In the genomic region with DNA sequence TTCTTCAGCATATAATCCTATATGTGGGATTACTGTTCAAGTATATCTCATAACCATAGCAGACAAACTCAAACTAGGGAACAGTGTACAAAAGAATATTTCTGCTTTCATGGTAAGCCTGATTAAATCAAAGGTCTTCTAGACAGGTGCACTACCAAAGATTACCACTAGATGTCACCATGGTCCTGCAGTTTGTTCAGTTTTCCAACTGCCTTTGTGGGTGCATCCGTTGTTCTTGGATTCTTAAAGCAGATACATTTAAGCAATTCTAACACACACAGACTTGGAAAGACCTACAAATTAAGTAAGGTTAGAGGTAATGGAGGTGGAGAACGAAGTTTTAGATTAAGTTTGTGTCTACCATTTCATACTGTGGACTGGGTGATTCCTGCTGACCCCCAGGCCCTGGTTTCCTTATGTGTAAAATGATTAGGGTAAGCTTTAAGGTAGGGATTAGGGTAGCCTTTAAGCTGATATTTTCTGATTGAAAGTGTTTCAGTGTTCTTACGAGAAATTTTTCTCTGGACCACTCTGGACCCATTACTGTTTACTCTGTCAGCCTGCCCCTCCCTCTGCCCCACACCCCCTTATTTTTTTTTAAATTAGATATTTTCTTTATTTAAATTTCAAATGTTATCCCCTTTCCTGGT, we compare ENCODE assay signal across 8 mouse cellular contexts. TPM values are rescaled to one million over a fixed set of nuclear protein-coding genes. Genes with fewer than 3 reads are reported as not detected.
DNase-seq lines count a peak whose midpoint lies in the region; ATAC-seq lines count a peak whose summit lies in the region.

No protein-coding gene starts in this region.

- H3K27ac ChIP-seq in embryonic facial prominence, embryonic 14.5 days (replicated peaks; ENCODE audit: low read depth, low read length), result no peak overlapping the region
- H3K27ac ChIP-seq in hindbrain, embryonic 11.5 days (ENCODE audit: low read depth, low read length), result no peak overlapping the region

- H3K9me3 ChIP-seq in embryonic facial prominence, embryonic 14.5 days (ENCODE audit: control insufficient read depth, low read length), result no peaks in the 10 kb centered on the region
- H3K9me3 ChIP-seq in hindbrain, embryonic 11.5 days (ENCODE audit: control insufficient read depth, low read length), result no peaks in the 10 kb centered on the region

- peak; percentile 63; the same call in 1 of the 2 replicates for ATAC-seq in embryonic facial prominence, embryonic 14.5 days (ENCODE audit: low read depth)
- peak; percentile 38; the same call in 1 of the 2 replicates for ATAC-seq in hindbrain, embryonic 11.5 days (ENCODE audit: low FRiP score)
- ATAC-seq in monocyte, adult 5-6 weeks (replicated peaks; ENCODE audit: insufficient number of reproducible peaks, low FRiP score, low TSS enrichment, poor library complexity, severe bottlenecking), result peak; percentile 84; the same call in 1 of the 2 replicates

- H3K4me2 ChIP-seq in embryonic facial prominence, embryonic 14.5 days (ENCODE audit: low read depth, low read length), result no peak overlapping the region
- no peak overlapping the region for H3K4me2 ChIP-seq in hindbrain, embryonic 11.5 days (replicated peaks; ENCODE audit: low read depth, low read length)

- H3K4me3 ChIP-seq in embryonic facial prominence, embryonic 14.5 days (ENCODE audit: low read depth, low read length), result no peak overlapping the region
- no peak overlapping the region for H3K4me3 ChIP-seq in hindbrain, embryonic 11.5 days (ENCODE audit: low read depth, low read length)

- peak; percentile 71 for DNase-seq in ovary, postnatal 14 days (ENCODE audit: low spot score)
- DNase-seq in ovary, postnatal 36 days (ENCODE audit: low spot score), result no peak
- peak; percentile 79 for DNase-seq in adrenal gland, postnatal 10 days
- DNase-seq in embryonic facial prominence, embryonic 14.5 days (ENCODE audit: low spot score), result peak; percentile 85
- peak; percentile 91 for DNase-seq in hindbrain, embryonic 11.5 days (ENCODE audit: low spot score)
- peak; percentile 83 to 88 for DNase-seq in left cerebral cortex, postnatal 25 days (ENCODE audit: low spot score in 2 of 2)
- peak; percentile 48 to 86 for DNase-seq in thymus, postnatal 10 days (ENCODE audit: low spot score in 2 of 2)

- no peaks in the 10 kb centered on the region for H3K36me3 ChIP-seq in embryonic facial prominence, embryonic 14.5 days (ENCODE audit: control insufficient read depth, insufficient read depth, low read length)
- H3K36me3 ChIP-seq in hindbrain, embryonic 11.5 days (ENCODE audit: control insufficient read depth, insufficient read depth, low read length), result no peaks in the 10 kb centered on the region

- H3K27me3 ChIP-seq in embryonic facial prominence, embryonic 14.5 days (replicated peaks; ENCODE audit: control insufficient read depth, insufficient read depth, low read length), result no peaks in the 10 kb centered on the region
- H3K27me3 ChIP-seq in hindbrain, embryonic 11.5 days (ENCODE audit: control insufficient read depth, insufficient read depth, low read length), result no peaks in the 10 kb centered on the region

- intact Hi-C loops in left cerebral cortex, postnatal 25 days (cut with DNase I), result loop anchor here (1.0 to 2.0 kb wide), 2 partner anchors 1299 to 1340 kb away; no protein-coding TSS in a partner anchor

- H3K9ac ChIP-seq in embryonic facial prominence, embryonic 14.5 days (ENCODE audit: low read depth, low read length), result no peak overlapping the region
- H3K9ac ChIP-seq in hindbrain, embryonic 11.5 days (ENCODE audit: low read depth, low read length), result no peak overlapping the region

- H3K4me1 ChIP-seq in embryonic facial prominence, embryonic 14.5 days (ENCODE audit: control insufficient read depth, insufficient read depth, low read length), result no peaks in the 10 kb centered on the region
- H3K4me1 ChIP-seq in hindbrain, embryonic 11.5 days (replicated peaks; ENCODE audit: control insufficient read depth, insufficient read depth, low read length), result no peaks in the 10 kb centered on the region

- 7% methylated on average over 3 of the region's 3 CpGs for WGBS in embryonic facial prominence, embryonic 14.5 days
- WGBS in hindbrain, embryonic 11.5 days, result 15% methylated on average over 3 of the region's 3 CpGs

RNA-seq across cellular contexts. Expression of a gene that starts 30.9 kb away (rescaled TPM):
- 10 to 100 TPM; 36.1 to 53.0 TPM for total RNA-seq in adrenal gland, postnatal 10 days (2021)
- 54.5 and 61.6 TPM in 2 replicates for polyA plus RNA-seq in embryonic facial prominence, embryonic 14.5 days (2014; fragmentation: Nextera tagmentation; extraction: Ambion mirVana)
- polyA plus RNA-seq in hindbrain, embryonic 11.5 days (2014; fragmentation: Nextera tagmentation; extraction: Ambion mirVana), result 102 and 111 TPM in 2 replicates
- 1 to 10 TPM; 2.4 to 5.1 TPM for total RNA-seq in left cerebral cortex, postnatal 25 days (2021)
- total RNA-seq in monocyte, adult 5-6 weeks (2017), result 7.4 to 16.9 TPM (median 14.2 TPM) in 3 replicates
